Mouse (Mus musculus): ENCODE results near the gene Zfp626. TPM values are rescaled to one million over a fixed set of nuclear protein-coding genes. Genes with fewer than 3 reads are reported as not detected.
"Not testable (repeated sequence)": the region's sequence is repeated elsewhere in the genome, so short reads cannot be mapped to it uniquely, and the experiment has no call there.

Zfp626 gene
- polyA plus RNA-seq, 1 experiment from 2014 or later: 1.8 TPM

- Histone ChIP-seq H3K4me1 (replicated peaks) (peaks cover under 1% of the 10 kb centered on the region; the same call in 1 of the 2 replicates), H3K9ac (no peak overlapping the region), H3K36me3 (no peaks in the 10 kb centered on the region), H3K4me2 (replicated peaks) (no peak overlapping the region), H3K4me3 (replicated peaks) (no peak overlapping the region), H3K27ac (no peak overlapping the region), H3K27me3 (replicated peaks) (no peaks in the 10 kb centered on the region), H3K9me3 (no peaks in the 10 kb centered on the region)
- WGBS: 97% methylated on average over 2 of the region's 2 CpGs
- no peak for ATAC-seq
Observed at GRCm38 (mm10) chr7:27834131-27834530, 27.1 kb downstream of the Zfp626 start.

- WGBS: 22% methylated on average over 6 of the region's 6 CpGs
- Histone ChIP-seq H3K27me3 (replicated peaks) (no peaks in the 10 kb centered on the region), H3K4me2 (replicated peaks) (peak overlapping the region; percentile 61), H3K9ac (peak overlapping the region; percentile 50), H3K9me3 (no peaks in the 10 kb centered on the region), H3K4me3 (replicated peaks) (peak overlapping the region; percentile 48), H3K36me3 (no peaks in the 10 kb centered on the region), H3K27ac (peak overlapping the region; percentile 71; the same call in 1 of the 2 replicates), H3K4me1 (replicated peaks) (peaks cover 3% of the 10 kb centered on the region; the same call in 1 of the 2 replicates)
- ATAC-seq: peak; percentile 42; the same call in 1 of the 2 replicates
Observed at GRCm38 (mm10) chr7:27837896-27838295, 30.9 kb downstream of the Zfp626 start.

- Histone ChIP-seq H3K9me3 (no peaks in the 10 kb centered on the region), H3K9ac (peak within 1 kb of the TSS; percentile 50), H3K27me3 (replicated peaks) (no peaks in the 10 kb centered on the region), H3K4me1 (replicated peaks) (peaks cover 3% of the 10 kb centered on the region; the same call in 1 of the 2 replicates), H3K36me3 (no peaks in the 10 kb centered on the region), H3K4me2 (replicated peaks) (peak within 1 kb of the TSS; percentile 61), H3K27ac (peak within 1 kb of the TSS; percentile 71; the same call in 1 of the 2 replicates), H3K4me3 (replicated peaks) (peak within 1 kb of the TSS; percentile 48)
- 2% methylated on average over 34 of the region's 34 CpGs for WGBS
- peak; percentile 99 for ATAC-seq
Observed at GRCm38 (mm10) chr7:27838323-27839249, 31.6 kb downstream of the Zfp626 start, which contains the start of gene Zfp59. Gene Zfp59 (plus strand): TSS chr7:27838607.

GRCm38 (mm10) chr7:27839596-27839995 is 32.6 kb downstream of the Zfp626 start:
- no peak overlapping the region for H3K27ac ChIP-seq
- peak overlapping the region; percentile 61 for H3K4me2 ChIP-seq (replicated peaks)
- peaks cover 3% of the 10 kb centered on the region; the same call in 1 of the 2 replicates for H3K4me1 ChIP-seq (replicated peaks)
- H3K9ac ChIP-seq: no peak overlapping the region; the same call in 1 of the 2 replicates
- no peak overlapping the region for H3K4me3 ChIP-seq (replicated peaks)
- no peaks in the 10 kb centered on the region for H3K27me3 ChIP-seq (replicated peaks)
- no peaks in the 10 kb centered on the region for H3K9me3 ChIP-seq
- no peak for ATAC-seq
- H3K36me3 ChIP-seq: no peaks in the 10 kb centered on the region
- 96% methylated on average over 7 of the region's 7 CpGs for WGBS

- WGBS: 91% methylated on average over 6 of the region's 6 CpGs
Observed at GRCm38 (mm10) chr7:27840104-27840503, 33.1 kb downstream of the Zfp626 start.

GRCm38 (mm10) chr7:27857227-27857626 is 50.2 kb downstream of the Zfp626 start, which contains the start of gene Zfp607a:
Gene Zfp607a (plus strand): TSS chr7:27857527.
- Histone ChIP-seq H3K4me2 (replicated peaks) (no peak within 1 kb of the TSS), H3K9ac (no peak within 1 kb of the TSS), H3K27ac (no peak within 1 kb of the TSS), H3K9me3 (no peaks in the 10 kb centered on the region), H3K36me3 (peaks cover 3% of the 10 kb centered on the region; the same call in 1 of the 2 replicates), H3K4me1 (replicated peaks) (0 out of 2 replicates have a peak, but pooled peaks cover 5% of the 10 kb centered on the region), H3K4me3 (replicated peaks) (no peak within 1 kb of the TSS), H3K27me3 (replicated peaks) (no peaks in the 10 kb centered on the region)
- no peak for ATAC-seq
- WGBS: 95% methylated on average over 1 of the region's 1 CpGs

More at GRCm38 (mm10) chr7:27840104-27840503, 33.1 kb downstream of the Zfp626 start:
- Histone ChIP-seq H3K4me1 (replicated peaks) (peaks cover 3% of the 10 kb centered on the region; the same call in 1 of the 2 replicates), H3K4me2 (replicated peaks) (no peak overlapping the region), H3K9ac (no peak overlapping the region), H3K9me3 (no peaks in the 10 kb centered on the region), H3K27me3 (replicated peaks) (no peaks in the 10 kb centered on the region), H3K27ac (no peak overlapping the region), H3K36me3 (no peaks in the 10 kb centered on the region), H3K4me3 (replicated peaks) (no peak overlapping the region)
- ATAC-seq: no peak

GRCm38 (mm10) chr7:27859301-27860251 is 52.6 kb downstream of the Zfp626 start:
- WGBS: 18% methylated on average over 10 of the region's 10 CpGs
- Histone ChIP-seq H3K27ac (peak overlapping the region; percentile 94), H3K4me2 (replicated peaks) (peak overlapping the region; percentile 78), H3K36me3 (peaks cover 8% of the 10 kb centered on the region; the same call in 1 of the 2 replicates), H3K9me3 (no peaks in the 10 kb centered on the region), H3K4me3 (replicated peaks) (peak overlapping the region; percentile 62), H3K27me3 (replicated peaks) (no peaks in the 10 kb centered on the region), H3K4me1 (replicated peaks) (0 out of 2 replicates have a peak, but pooled peaks cover 5% of the 10 kb centered on the region), H3K9ac (peak overlapping the region; percentile 61)
- ATAC-seq: peak; percentile 77

GRCm38 (mm10) chr7:27860396-27861235 is 53.6 kb downstream of the Zfp626 start:
- H3K27me3 ChIP-seq (replicated peaks): no peaks in the 10 kb centered on the region
- no peaks in the 10 kb centered on the region for H3K9me3 ChIP-seq
- H3K4me2 ChIP-seq (replicated peaks): peak overlapping the region; percentile 78
- peaks cover 8% of the 10 kb centered on the region; the same call in 1 of the 2 replicates for H3K36me3 ChIP-seq
- H3K4me3 ChIP-seq (replicated peaks): peak overlapping the region; percentile 62
- peak overlapping the region; percentile 61 for H3K9ac ChIP-seq
- H3K4me1 ChIP-seq (replicated peaks): 0 out of 2 replicates have a peak, but pooled peaks cover 5% of the 10 kb centered on the region
- H3K27ac ChIP-seq: peak overlapping the region; percentile 94
- peak; percentile 97 for ATAC-seq
- under 1% methylated on average over 22 of the region's 22 CpGs for WGBS

GRCm38 (mm10) chr7:27862578-27862977 is 55.6 kb downstream of the Zfp626 start:
- not testable (repeated sequence) for H3K36me3 ChIP-seq; H3K4me2 ChIP-seq (replicated peaks); H3K27ac ChIP-seq; H3K9ac ChIP-seq; H3K9me3 ChIP-seq; H3K4me1 ChIP-seq (replicated peaks); H3K27me3 ChIP-seq (replicated peaks); ATAC-seq; H3K4me3 ChIP-seq (replicated peaks)
- WGBS: 80% methylated on average over 5 of the region's 5 CpGs

All from intestine, embryonic 15.5 days (tissue).